Mouse (Mus musculus): ENCODE measurements around the gene Slc25a48.

- no peak for TF ChIP-seq CTCF (IDR thresholded peaks at IDR 0.05; ENCODE audit: low read depth)
- TF ChIP-seq EP300 (optimal IDR thresholded peaks at IDR 0.05): no peak
Observed at GRCm38 (mm10) chr13:56444112-56444511, 6.0 kb downstream of the Slc25a48 start.

Measured in stomach, postnatal 0 days (tissue).